Mouse (Mus musculus) spleen, postnatal 14 days (tissue): ENCODE measurements around the gene Nyap1.
"Not testable (repeated sequence)": the region's sequence is repeated elsewhere in the genome, so short reads cannot be mapped to it uniquely, and the experiment has no call there.

Experiments used
- DNase-seq, 2 experiments: peaks; one replicate each; pipeline ENCODE4 v3.0.0; 2021 to 2022; ENCODE audit warnings: low spot score in 2 of 2

The Nyap1 gene

GRCm38 (mm10) chr5:137768475-137768874 lies 27.1 kb upstream of the Nyap1 start:
- DNase-seq: no peak

- no peak for DNase-seq
These were observed 24.9 kb upstream of the Nyap1 start for GRCm38 (mm10) chr5:137766270-137766669.

GRCm38 (mm10) chr5:137764609-137765340 lies 23.4 kb upstream of the Nyap1 start:
- no peak for DNase-seq

- peak; percentile 67 to 81 for DNase-seq
These were observed 18.6 kb upstream of the Nyap1 start for GRCm38 (mm10) chr5:137759971-137760412.

- DNase-seq: no peak
These were observed 17.6 kb upstream of the Nyap1 start for GRCm38 (mm10) chr5:137758921-137759534.

- DNase-seq: no peak
These were observed 16.5 kb upstream of the Nyap1 start for GRCm38 (mm10) chr5:137757887-137758286.

- DNase-seq: peak; percentile 76 to 87
These were observed 15.7 kb upstream of the Nyap1 start for GRCm38 (mm10) chr5:137756882-137757661.

GRCm38 (mm10) chr5:137756106-137756505 lies 14.7 kb upstream of the Nyap1 start:
- no peak for DNase-seq

GRCm38 (mm10) chr5:137755425-137755824 lies 14.0 kb upstream of the Nyap1 start:
- no peak for DNase-seq

- no peak for DNase-seq
These were observed 11.9 kb upstream of the Nyap1 start for GRCm38 (mm10) chr5:137753111-137753832.

GRCm38 (mm10) chr5:137751988-137752387 lies 10.6 kb upstream of the Nyap1 start:
- no peak for DNase-seq

- DNase-seq: no peak
These were observed 9.9 kb upstream of the Nyap1 start for GRCm38 (mm10) chr5:137751221-137751887.

- DNase-seq: not testable (repeated sequence)
These were observed 8.8 kb upstream of the Nyap1 start for GRCm38 (mm10) chr5:137750212-137750611.

GRCm38 (mm10) chr5:137749196-137749836 lies 7.9 kb upstream of the Nyap1 start:
- no peak for DNase-seq

GRCm38 (mm10) chr5:137748130-137748770 lies 6.8 kb upstream of the Nyap1 start:
- DNase-seq: no peak

GRCm38 (mm10) chr5:137747326-137747961 lies 6.0 kb upstream of the Nyap1 start:
- DNase-seq: peak; percentile 42 to 49

- DNase-seq: peak in 1 of 2 experiments; percentile 23
These were observed 5.5 kb upstream of the Nyap1 start for GRCm38 (mm10) chr5:137746851-137747325.

GRCm38 (mm10) chr5:137746282-137746850 lies 5.0 kb upstream of the Nyap1 start:
- peak; percentile 66 to 70 for DNase-seq
